Mouse (Mus musculus): ENCODE measurements at regions not wholly inside any gene's neighbourhood (a gene's known extent, or its start where the extent isn't known, plus 50 kb on each side); places are given as distances from the start of the nearest gene placed in this dataset.

- H3K27me3 ChIP-seq (ENCODE audit: control insufficient read depth, insufficient read depth, insufficient read length), result no peaks in the 10 kb centered on the region
- no peak for TF ChIP-seq CEBPB (IDR thresholded peaks at IDR 0.05; ENCODE audit: insufficient read depth, poor library complexity, severe bottlenecking)
- TF ChIP-seq TCF12 (IDR thresholded peaks at IDR 0.05; ENCODE audit: insufficient read depth, poor library complexity, severe bottlenecking), result no peak
- TF ChIP-seq SRF (IDR thresholded peaks at IDR 0.05; ENCODE audit: control insufficient read depth, insufficient read length, low read depth), result no peak
- no peak for TF ChIP-seq POLR2AphosphoS2 (IDR thresholded peaks at IDR 0.05; ENCODE audit: insufficient read length, low read depth)
- no peak for TF ChIP-seq MAX (IDR thresholded peaks at IDR 0.05; ENCODE audit: low read depth)
- TF ChIP-seq MYOG (IDR thresholded peaks at IDR 0.05; ENCODE audit: control insufficient read depth in 1 of 3, insufficient read depth in 1 of 3, insufficient read length in 2 of 3, low read depth in 2 of 3), result no peak
- no peak for TF ChIP-seq USF1 (IDR thresholded peaks at IDR 0.05; ENCODE audit: low read depth)
- TF ChIP-seq POLR2A (IDR thresholded peaks at IDR 0.05; ENCODE audit: insufficient read length, low read depth), result no peak
- TF ChIP-seq E2F4 (IDR thresholded peaks at IDR 0.05; ENCODE audit: insufficient read depth), result no peak
- TF ChIP-seq TCF3 (IDR thresholded peaks at IDR 0.05; ENCODE audit: insufficient read length, low read depth), result no peak
- no peak for TF ChIP-seq MYOD1 (IDR thresholded peaks at IDR 0.05; ENCODE audit: control insufficient read depth in 1 of 3, insufficient read length in 2 of 3, low read depth in 2 of 3)
- TF ChIP-seq REST (IDR thresholded peaks at IDR 0.05; ENCODE audit: insufficient read depth, insufficient read length), result no peak
- H3K79me2 ChIP-seq (ENCODE audit: control insufficient read depth, insufficient read depth), result no peaks in the 10 kb centered on the region
- no peak overlapping the region for H3K4me2 ChIP-seq (ENCODE audit: low read depth)
- no peak overlapping the region for H3ac ChIP-seq (ENCODE audit: control insufficient read depth, insufficient read length)
- no peaks in the 10 kb centered on the region for H3K36me3 ChIP-seq (ENCODE audit: control insufficient read depth, insufficient read depth)
- H3K4me3 ChIP-seq, result no peak overlapping the region
Observed at GRCm38 (mm10) chr10:62029271-62029670, 50.4 kb upstream of the Col13a1 start.
